ENCODE assay signal across 16 mouse cellular contexts in genomic region chr1:162134651-162135066, GRCm38 (mm10).
A peak's percentile ranks its signal among the peaks of the same experiment; 100 is the strongest.
DNase-seq lines count a peak whose midpoint lies in the region; ATAC-seq lines count a peak whose summit lies in the region.
"Had no signal": no experiment of that assay in that cellular context is flagged by ENCODE, and none has a peak within 500 bp of the region (broad histone marks: within the 10 kb centered on the region; RNA-seq: fewer than 3 reads in every experiment).

No protein-coding gene starts in this region.

- no peak overlapping the region for H3K4me2 ChIP-seq in kidney, embryonic 15.5 days
- H3K4me2 ChIP-seq in embryonic facial prominence, embryonic 12.5 days (replicated peaks), result no peak overlapping the region
- no peak overlapping the region for H3K4me2 ChIP-seq in limb, embryonic 12.5 days
- no peak overlapping the region for H3K4me2 ChIP-seq in neural tube, embryonic 15.5 days
- H3K4me2 ChIP-seq: heart, embryonic 11.5 days had no signal

- no peaks in the 10 kb centered on the region for H3K9me3 ChIP-seq in kidney, embryonic 15.5 days (replicated peaks)
- H3K9me3 ChIP-seq in embryonic facial prominence, embryonic 12.5 days, result no peaks in the 10 kb centered on the region
- H3K9me3 ChIP-seq in limb, embryonic 12.5 days, result no peaks in the 10 kb centered on the region
- no peaks in the 10 kb centered on the region for H3K9me3 ChIP-seq in neural tube, embryonic 15.5 days (replicated peaks)

- no peak overlapping the region for H3K4me3 ChIP-seq in kidney, embryonic 15.5 days (replicated peaks)
- no peak overlapping the region for H3K4me3 ChIP-seq in embryonic facial prominence, embryonic 12.5 days
- H3K4me3 ChIP-seq in limb, embryonic 12.5 days (replicated peaks), result no peak overlapping the region
- H3K4me3 ChIP-seq in neural tube, embryonic 15.5 days (replicated peaks), result no peak overlapping the region

- peak; percentile 59 for DNase-seq in embryo, embryonic 10.5 days (ENCODE audit: low spot score)
- no peak for DNase-seq in embryo, embryonic 10 days (ENCODE audit: low spot score)
- DNase-seq in kidney, adult 18-20 months, result no peak
- no peak for DNase-seq in yolk sac, embryonic 10.5 days (ENCODE audit: low spot score)
- DNase-seq: cerebellum, adult 2 months; kidney, adult 8-10 months; lung, adult 2 months; right cerebral cortex, adult 18-20 months; thymus, postnatal 36 days had no signal

- H3K4me1 ChIP-seq in kidney, embryonic 15.5 days, result no peaks in the 10 kb centered on the region
- H3K4me1 ChIP-seq in embryonic facial prominence, embryonic 12.5 days, result peaks cover 24% of the 10 kb centered on the region; the same call in 1 of the 2 replicates
- peaks cover 26% of the 10 kb centered on the region for H3K4me1 ChIP-seq in limb, embryonic 12.5 days (replicated peaks)
- no peaks in the 10 kb centered on the region for H3K4me1 ChIP-seq in neural tube, embryonic 15.5 days

- 0 out of 2 replicates have a peak overlapping the region, but pooled peaks have one; percentile 4 for H3K27ac ChIP-seq in kidney, embryonic 15.5 days
- peak overlapping the region; percentile 91 for H3K27ac ChIP-seq in embryonic facial prominence, embryonic 12.5 days
- peak overlapping the region; percentile 88 for H3K27ac ChIP-seq in limb, embryonic 12.5 days
- H3K27ac ChIP-seq in neural tube, embryonic 15.5 days (replicated peaks), result no peak overlapping the region

- H3K9ac ChIP-seq in kidney, embryonic 15.5 days, result no peak overlapping the region
- no peak overlapping the region for H3K9ac ChIP-seq in embryonic facial prominence, embryonic 12.5 days
- H3K9ac ChIP-seq in limb, embryonic 12.5 days (replicated peaks), result no peak overlapping the region
- no peak overlapping the region for H3K9ac ChIP-seq in neural tube, embryonic 15.5 days (replicated peaks)

- WGBS in kidney, embryonic 15.5 days, result 59% methylated on average over 3 of the region's 3 CpGs
- WGBS in embryonic facial prominence, embryonic 12.5 days, result 20% methylated on average over 3 of the region's 3 CpGs
- 31% methylated on average over 3 of the region's 3 CpGs for whole genome bisulfite sequencing in limb, embryonic 12.5 days
- 90% methylated on average over 3 of the region's 3 CpGs for WGBS in neural tube, embryonic 15.5 days

- H3K36me3 ChIP-seq in kidney, embryonic 15.5 days, result no peaks in the 10 kb centered on the region
- no peaks in the 10 kb centered on the region for H3K36me3 ChIP-seq in embryonic facial prominence, embryonic 12.5 days
- no peaks in the 10 kb centered on the region for H3K36me3 ChIP-seq in limb, embryonic 12.5 days
- no peaks in the 10 kb centered on the region for H3K36me3 ChIP-seq in neural tube, embryonic 15.5 days

- H3K27me3 ChIP-seq in kidney, embryonic 15.5 days, result no peaks in the 10 kb centered on the region
- H3K27me3 ChIP-seq in embryonic facial prominence, embryonic 12.5 days, result no peaks in the 10 kb centered on the region
- H3K27me3 ChIP-seq in limb, embryonic 12.5 days, result no peaks in the 10 kb centered on the region
- no peaks in the 10 kb centered on the region for H3K27me3 ChIP-seq in neural tube, embryonic 15.5 days (replicated peaks)
- H3K27me3 ChIP-seq: Patski had no signal

- no peak for ATAC-seq in kidney, embryonic 15.5 days (replicated peaks; ENCODE audit: low FRiP score)
- peak; percentile 80; the same call in 1 of the 2 replicates for ATAC-seq in embryonic facial prominence, embryonic 12.5 days (ENCODE audit: insufficient number of reproducible peaks, insufficient read depth, low FRiP score, low TSS enrichment)
- ATAC-seq in limb, embryonic 12.5 days (ENCODE audit: insufficient number of reproducible peaks, insufficient read depth, low FRiP score, low TSS enrichment, low read depth), result 0 out of 2 replicates have a peak, but pooled peaks have one; percentile 75
- ATAC-seq in neural tube, embryonic 15.5 days (ENCODE audit: low FRiP score), result no peak
- ATAC-seq: hindbrain, embryonic 16.5 days; Patski had no signal

Comparison
In these comparisons a context has a peak if more than half of its experiments do, and no peak if none do; other contexts are left out.
1. ATAC-seq: peak in embryonic facial prominence, embryonic 12.5 days (single experiment) and limb, embryonic 12.5 days (single experiment); none in kidney, embryonic 15.5 days (single experiment) and neural tube, embryonic 15.5 days (single experiment).